Mouse (Mus musculus) liver, embryonic 15.5 days (tissue): Measurements from ENCODE around the gene Lrfn4. TPM values are rescaled to one million over a fixed set of nuclear protein-coding genes. Genes with fewer than 3 reads are reported as not detected.
A peak's percentile ranks its signal among the peaks of the same experiment; 100 is the strongest.

Experiments used
- ATAC-seq: fragments of 200-750 bp; cut with Nextera tagmentation; 2 replicates; pipeline ENCODE4 v1.8.0; 2017; ENCODE audit warnings: moderate number of reproducible peaks, mild to moderate bottlenecking, moderate library complexity; ENCODE audit not compliant: insufficient read depth
- H3K27ac ChIP-seq: fragments of 300-500 bp; sonication (generic); replicated peaks from 2 replicates; pipeline ENCODE4 v1.5.1; 2015; ENCODE audit warnings: mild to moderate bottlenecking, inconsistent platforms
- H3K27me3 ChIP-seq: fragments of 300-500 bp; sonication (generic); 2 replicates; pipeline ENCODE4 v1.6.1; 2015; ENCODE audit warnings: mild to moderate bottlenecking, inconsistent platforms
- H3K36me3 ChIP-seq: fragments of 300-500 bp; sonication (generic); replicated peaks from 2 replicates; pipeline ENCODE4 v1.6.1; 2015; ENCODE audit warnings: moderate library complexity, mild to moderate bottlenecking, inconsistent platforms
- H3K4me1 ChIP-seq: fragments of 300-500 bp; sonication (generic); replicated peaks from 2 replicates; pipeline ENCODE4 v1.6.1; 2015; ENCODE audit warnings: inconsistent platforms
- H3K4me2 ChIP-seq: fragments of 300-500 bp; sonication (generic); 2 replicates; pipeline ENCODE4 v1.6.1; 2015; ENCODE audit warnings: moderate library complexity, mild to moderate bottlenecking, inconsistent platforms
- H3K4me3 ChIP-seq: fragments of 300-500 bp; sonication (generic); replicated peaks from 2 replicates; pipeline ENCODE4 v1.5.1; 2015; ENCODE audit warnings: mild to moderate bottlenecking, inconsistent platforms
- H3K9ac ChIP-seq: fragments of 300-500 bp; sonication (generic); 2 replicates; pipeline ENCODE4 v1.6.1; 2015; ENCODE audit warnings: moderate library complexity, mild to moderate bottlenecking, inconsistent platforms
- H3K9me3 ChIP-seq: fragments of 300-500 bp; sonication (generic); replicated peaks from 2 replicates; pipeline ENCODE4 v1.6.1; 2016; ENCODE audit warnings: inconsistent platforms
- WGBS: fragments of 180-500 bp; shearing (Covaris S2); methylation state at CpG from one replicate; pipeline ENCODE4 v1.1.7; 2015; ENCODE audit warnings: mixed read lengths; ENCODE audit not compliant: insufficient replicate concordance; 5-methylcytosine and 5-hydroxymethylcytosine counted together
- polyA plus RNA-seq: library from polyadenylated mRNA; unstranded; fragments of >200 nt; fragmentation: Nextera tagmentation; extraction: Ambion mirVana; gene quantifications from 2 replicates; pipeline ENCODE4 v1.2.1, GENCODE M21; 2015

Gene Lrfn4
- polyA plus RNA-seq, 1 experiment from 2014 or later: 0.46 TPM

DNA sequence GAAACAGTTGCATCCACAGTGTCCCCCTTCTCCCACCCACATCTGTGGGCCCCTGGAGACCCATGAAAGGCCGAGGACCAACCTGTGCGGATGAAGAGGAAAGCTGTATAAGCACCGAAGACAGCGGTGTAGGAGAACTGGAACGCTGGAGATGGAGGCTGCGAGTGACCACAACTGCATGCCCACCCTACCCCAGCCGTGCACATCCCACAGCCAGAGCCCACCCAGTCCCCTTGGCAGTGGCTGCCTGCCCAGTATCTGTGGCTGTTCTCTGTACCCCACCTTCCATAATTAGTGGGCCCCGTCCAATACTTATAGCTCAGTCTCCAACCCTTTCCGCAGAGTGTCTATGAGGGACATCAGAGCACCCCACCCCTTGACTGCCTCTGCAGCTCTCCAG lies 8.0 kb upstream of the Lrfn4 start:
- no peak overlapping the region for H3K4me3 ChIP-seq
- peaks cover 37% of the 10 kb centered on the region for H3K4me1 ChIP-seq
- WGBS: 89% methylated on average over 9 of the region's 9 CpGs
- H3K36me3 ChIP-seq: peaks cover 51% of the 10 kb centered on the region
- H3K9ac ChIP-seq: no peak overlapping the region
- no peaks in the 10 kb centered on the region for H3K9me3 ChIP-seq
- no peaks in the 10 kb centered on the region for H3K27me3 ChIP-seq
- no peak overlapping the region for H3K27ac ChIP-seq
- ATAC-seq: no peak
- no peak overlapping the region for H3K4me2 ChIP-seq

- no peak overlapping the region for H3K4me2 ChIP-seq
- no peak for ATAC-seq
- 74% methylated on average over 5 of the region's 5 CpGs for WGBS
- H3K9ac ChIP-seq: no peak overlapping the region
- H3K9me3 ChIP-seq: no peaks in the 10 kb centered on the region
- peaks cover 55% of the 10 kb centered on the region for H3K36me3 ChIP-seq
- peaks cover 31% of the 10 kb centered on the region for H3K4me1 ChIP-seq
- H3K27ac ChIP-seq: no peak overlapping the region
- 0 out of 2 replicates have a peak, but pooled peaks cover 2% of the 10 kb centered on the region for H3K27me3 ChIP-seq
- no peak overlapping the region for H3K4me3 ChIP-seq
These were observed 7.3 kb upstream of the Lrfn4 start for GRCm38 (mm10) chr19:4622780-4623179.

GRCm38 (mm10) chr19:4620721-4621120 lies 5.3 kb upstream of the Lrfn4 start:
- 81% methylated on average over 7 of the region's 7 CpGs for WGBS
- no peak for ATAC-seq
- H3K9me3 ChIP-seq: no peaks in the 10 kb centered on the region
- H3K4me1 ChIP-seq: peaks cover 26% of the 10 kb centered on the region
- H3K27me3 ChIP-seq: peaks cover 22% of the 10 kb centered on the region
- H3K4me2 ChIP-seq: no peak overlapping the region
- H3K27ac ChIP-seq: no peak overlapping the region
- no peak overlapping the region for H3K4me3 ChIP-seq
- peaks cover 55% of the 10 kb centered on the region for H3K36me3 ChIP-seq
- no peak overlapping the region for H3K9ac ChIP-seq

- Histone ChIP-seq H3K9me3 (no peaks in the 10 kb centered on the region), H3K4me3 (no peak overlapping the region), H3K4me1 (peaks cover 31% of the 10 kb centered on the region), H3K9ac (no peak overlapping the region), H3K4me2 (no peak overlapping the region), H3K36me3 (peaks cover 55% of the 10 kb centered on the region), H3K27ac (no peak overlapping the region), H3K27me3 (peaks cover 35% of the 10 kb centered on the region)
- ATAC-seq: no peak
- WGBS: 82% methylated on average over 10 of the region's 10 CpGs
These were observed 4.0 kb upstream of the Lrfn4 start for GRCm38 (mm10) chr19:4619461-4619860.

DNA sequence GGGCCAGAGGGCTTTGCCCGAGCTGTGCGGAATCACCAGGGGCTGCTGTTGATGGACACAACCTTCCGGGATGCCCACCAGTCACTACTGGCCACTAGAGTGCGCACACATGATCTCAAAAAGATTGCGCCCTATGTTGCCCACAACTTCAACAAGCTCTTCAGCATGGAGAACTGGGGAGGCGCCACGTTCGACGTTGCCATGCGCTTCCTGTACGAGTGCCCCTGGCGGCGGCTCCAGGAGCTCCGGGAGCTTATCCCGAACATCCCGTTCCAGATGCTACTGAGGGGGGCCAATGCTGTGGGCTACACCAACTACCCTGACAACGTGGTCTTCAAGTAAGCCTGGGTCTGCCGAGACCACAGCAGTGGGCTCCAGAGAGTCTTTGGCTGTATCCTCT lies 2.7 kb upstream of the Lrfn4 start:
- Histone ChIP-seq H3K9ac (no peak overlapping the region), H3K4me3 (no peak overlapping the region), H3K4me1 (peaks cover 33% of the 10 kb centered on the region), H3K36me3 (peaks cover 50% of the 10 kb centered on the region), H3K27ac (no peak overlapping the region), H3K27me3 (peaks cover 44% of the 10 kb centered on the region), H3K4me2 (no peak overlapping the region), H3K9me3 (no peaks in the 10 kb centered on the region)
- WGBS: 44% methylated on average over 18 of the region's 18 CpGs
- no peak for ATAC-seq

DNA sequence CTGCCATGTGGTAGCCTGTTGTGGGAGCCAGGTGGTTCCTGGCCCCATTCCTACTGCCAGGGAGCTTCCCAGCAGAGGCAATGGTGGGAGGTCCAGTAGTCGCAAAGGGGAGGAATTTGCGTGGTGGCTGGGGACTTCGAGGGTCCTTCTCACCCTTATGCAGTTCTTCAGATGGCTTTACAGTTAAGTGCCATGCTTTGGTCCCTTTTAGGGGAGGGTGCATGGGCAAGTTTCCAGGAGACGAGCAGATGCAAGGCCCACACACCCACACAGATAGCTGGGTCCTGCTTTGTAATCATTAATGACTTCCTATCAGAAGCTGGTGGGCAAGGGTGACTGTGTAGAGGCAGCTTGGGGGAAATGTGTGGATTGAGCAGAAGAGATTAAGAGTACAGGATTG lies 1.1 kb upstream of the Lrfn4 start:
- H3K36me3 ChIP-seq: peaks cover 34% of the 10 kb centered on the region
- no peak for ATAC-seq
- H3K27me3 ChIP-seq: peaks cover 44% of the 10 kb centered on the region
- peak overlapping the region; percentile 92 for H3K4me2 ChIP-seq
- peaks cover 33% of the 10 kb centered on the region for H3K4me1 ChIP-seq
- no peaks in the 10 kb centered on the region for H3K9me3 ChIP-seq
- 34% methylated on average over 4 of the region's 4 CpGs for WGBS
- no peak overlapping the region for H3K27ac ChIP-seq
- H3K4me3 ChIP-seq: no peak overlapping the region
- H3K9ac ChIP-seq: no peak overlapping the region

- H3K27ac ChIP-seq: no peak overlapping the region
- H3K4me1 ChIP-seq: peaks cover 33% of the 10 kb centered on the region
- no peak for ATAC-seq
- peak overlapping the region; percentile 55 for H3K9ac ChIP-seq
- H3K27me3 ChIP-seq: peaks cover 44% of the 10 kb centered on the region
- H3K36me3 ChIP-seq: peaks cover 14% of the 10 kb centered on the region
- peak overlapping the region; percentile 62 for H3K4me3 ChIP-seq
- peak overlapping the region; percentile 92 for H3K4me2 ChIP-seq
- no peaks in the 10 kb centered on the region for H3K9me3 ChIP-seq
- WGBS: 24% methylated on average over 44 of the region's 49 CpGs
These were observed 939 bp downstream of the Lrfn4 start for GRCm38 (mm10) chr19:4614305-4615150.

- Histone ChIP-seq H3K9ac (no peak overlapping the region), H3K4me2 (peak overlapping the region; percentile 92; the same call in 1 of the 2 replicates), H3K36me3 (0 out of 2 replicates have a peak, but pooled peaks cover 5% of the 10 kb centered on the region), H3K9me3 (no peaks in the 10 kb centered on the region), H3K27ac (no peak overlapping the region), H3K4me3 (no peak overlapping the region), H3K4me1 (peaks cover 33% of the 10 kb centered on the region), H3K27me3 (peaks cover 44% of the 10 kb centered on the region)
- WGBS: 84% methylated on average over 33 of the region's 33 CpGs
- no peak for ATAC-seq
These were observed 1.8 kb downstream of the Lrfn4 start for GRCm38 (mm10) chr19:4613464-4614304.

GRCm38 (mm10) chr19:4612181-4612961 lies 3.1 kb downstream of the Lrfn4 start:
- Histone ChIP-seq H3K9me3 (no peaks in the 10 kb centered on the region), H3K4me1 (peaks cover 33% of the 10 kb centered on the region), H3K4me3 (no peak overlapping the region), H3K36me3 (no peaks in the 10 kb centered on the region), H3K9ac (no peak overlapping the region), H3K27ac (no peak overlapping the region), H3K27me3 (peaks cover 38% of the 10 kb centered on the region), H3K4me2 (no peak overlapping the region)
- no peak for ATAC-seq
- WGBS: 82% methylated on average over 19 of the region's 19 CpGs

DNA sequence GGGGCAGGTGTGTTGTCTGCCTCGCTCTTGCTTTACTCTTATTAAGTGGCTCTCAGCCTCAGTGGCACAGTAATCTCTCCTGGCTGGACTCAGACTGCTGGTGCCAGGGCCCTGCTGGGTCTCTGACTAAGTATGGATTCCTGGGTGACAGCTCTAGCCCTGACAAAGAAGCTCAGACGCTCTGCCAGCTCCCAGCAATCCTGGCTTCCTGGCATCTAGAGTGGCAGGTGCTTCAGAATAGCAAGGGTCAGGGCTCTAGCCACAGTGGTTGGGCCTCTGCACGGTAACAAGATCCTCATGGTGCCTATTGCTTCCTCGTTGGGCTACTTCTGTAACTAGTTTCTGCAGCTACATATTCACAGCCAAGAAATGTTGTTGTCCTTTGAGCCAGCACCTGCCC lies 5.4 kb downstream of the Lrfn4 start:
- Histone ChIP-seq H3K36me3 (peaks cover 2% of the 10 kb centered on the region; the same call in 1 of the 2 replicates), H3K4me1 (peaks cover 17% of the 10 kb centered on the region), H3K9ac (no peak overlapping the region), H3K4me3 (no peak overlapping the region), H3K27me3 (peaks cover 16% of the 10 kb centered on the region), H3K9me3 (no peaks in the 10 kb centered on the region), H3K27ac (no peak overlapping the region), H3K4me2 (no peak overlapping the region)
- 56% methylated on average over 4 of the region's 4 CpGs for WGBS
- ATAC-seq: no peak
